Mouse (Mus musculus): ENCODE results near the gene Thrap3.
"Not testable (repeated sequence)": the region's sequence is repeated elsewhere in the genome, so short reads cannot be mapped to it uniquely, and the experiment has no call there.

Thrap3 gene

DNA sequence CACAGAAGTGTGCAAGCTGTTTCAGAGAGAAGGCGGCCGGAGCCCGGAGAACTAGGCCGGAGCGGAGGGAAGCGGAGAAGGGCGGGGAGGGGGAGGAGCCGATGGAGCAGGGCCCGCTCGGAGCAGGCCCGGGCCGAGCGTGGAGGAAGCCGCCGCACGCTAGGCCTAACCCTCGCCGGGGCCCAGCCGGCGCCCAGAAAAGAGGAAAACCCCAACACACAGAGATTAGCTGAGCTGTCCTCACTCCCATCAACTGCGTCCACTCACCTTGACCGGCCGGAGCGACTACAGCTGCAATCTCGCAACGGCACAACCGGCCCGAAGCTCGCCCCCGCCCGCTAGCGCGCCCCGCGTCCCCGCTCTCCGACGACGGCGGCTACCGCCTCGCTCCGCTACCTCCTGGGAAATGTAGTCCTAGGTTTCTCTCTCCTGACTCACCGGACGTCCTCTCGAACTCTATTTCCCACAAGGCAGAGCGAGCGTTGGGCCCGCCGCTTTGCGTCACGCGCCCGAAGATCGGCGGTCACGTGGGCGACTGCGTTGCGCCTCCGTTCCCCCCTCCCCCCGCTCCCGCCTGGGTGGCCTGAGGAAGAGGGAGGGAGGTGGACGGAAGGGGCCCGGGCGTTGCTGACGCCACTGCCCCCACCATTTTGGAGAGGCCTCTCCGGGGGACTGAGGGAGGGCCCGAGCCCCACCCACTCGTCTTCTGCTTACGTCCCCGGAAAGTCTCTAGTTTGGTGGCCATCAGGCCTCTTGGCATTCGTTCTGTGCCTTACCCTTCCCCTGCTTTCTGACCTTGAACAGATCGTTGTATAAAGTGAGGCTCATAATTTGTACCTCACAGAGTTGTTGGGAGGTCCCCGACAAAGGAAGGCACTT lies at the start of gene Thrap3:
Gene Thrap3 (minus strand): TSS at position 458 of the 879 bp plus-strand sequence.
- peak; percentile 98 to 99 for DNase-seq

- DNase-seq: no peak
Measured at GRCm38 (mm10) chr4:126251655-126252254, 49.2 kb upstream of the Thrap3 start.

- DNase-seq: no peak
Measured at GRCm38 (mm10) chr4:126250659-126251058, 48.1 kb upstream of the Thrap3 start.

- no peak for DNase-seq
Measured at GRCm38 (mm10) chr4:126248261-126248868, 45.8 kb upstream of the Thrap3 start.

- no peak for DNase-seq
Measured at GRCm38 (mm10) chr4:126246202-126246889, 43.8 kb upstream of the Thrap3 start.

GRCm38 (mm10) chr4:126242510-126242909 lies 40.0 kb upstream of the Thrap3 start:
- peak in 1 of 2 experiments; percentile 58 for DNase-seq

- DNase-seq: no peak
Measured at GRCm38 (mm10) chr4:126241956-126242355, 39.4 kb upstream of the Thrap3 start.

DNA sequence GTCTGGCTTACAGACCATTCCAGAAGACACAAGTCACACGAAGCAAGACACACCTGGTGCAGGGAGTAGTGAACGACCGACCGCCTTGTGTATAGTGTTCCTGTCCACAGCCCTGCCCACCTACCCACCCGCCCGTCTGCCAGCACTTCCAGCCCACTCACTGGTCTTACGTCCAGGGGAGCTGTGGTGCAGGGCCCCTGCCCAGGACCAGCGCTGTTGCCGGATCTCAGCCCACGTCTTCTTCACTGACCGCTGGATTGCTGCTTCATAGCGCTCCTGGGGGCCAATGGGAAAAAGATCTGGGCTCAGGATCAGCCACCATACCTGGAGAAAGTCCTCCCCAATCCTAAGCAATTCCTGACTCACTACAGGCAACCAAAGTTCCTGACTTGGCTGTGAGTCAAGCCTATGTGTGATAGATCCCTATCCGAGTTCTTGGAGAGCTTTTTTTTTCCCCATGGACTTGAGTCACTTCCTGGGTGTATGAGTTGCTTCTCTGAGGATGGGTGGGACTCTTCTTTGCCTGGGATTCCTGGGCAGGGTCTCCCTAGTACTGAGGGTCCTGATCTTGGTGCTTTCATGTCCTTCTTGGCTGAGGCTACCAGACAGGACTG lies 37.4 kb upstream of the Thrap3 start:
- DNase-seq: peak in 1 of 2 experiments; percentile 7

DNA sequence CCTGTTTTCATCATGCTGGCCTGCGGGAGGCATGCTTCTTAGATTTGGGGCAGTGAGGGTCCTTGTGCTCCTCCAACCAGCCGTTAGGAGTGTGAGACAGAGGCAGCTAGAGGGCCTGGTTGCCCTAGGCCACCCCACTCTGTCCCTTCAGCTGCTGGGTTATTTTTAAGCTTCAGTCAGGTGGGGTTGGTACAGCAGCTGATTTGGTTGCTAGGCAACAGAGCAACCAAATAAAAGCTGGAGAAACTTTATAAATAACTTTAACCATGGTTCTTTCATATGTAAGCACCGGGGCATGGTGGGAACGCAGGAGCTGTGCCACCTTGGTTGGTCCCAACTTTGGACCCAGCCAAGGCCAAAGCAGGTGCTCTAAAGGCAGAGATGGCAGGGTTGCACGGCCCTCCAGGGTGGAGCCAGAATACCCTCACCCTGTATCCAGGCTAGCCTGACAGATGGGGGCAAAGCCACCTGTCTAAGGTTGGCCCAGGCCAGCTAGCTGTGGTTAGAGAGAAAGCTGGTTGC lies 35.2 kb upstream of the Thrap3 start:
- DNase-seq: peak in 1 of 2 experiments; percentile 9

- DNase-seq: peak in 1 of 2 experiments; percentile 5
Measured at GRCm38 (mm10) chr4:126236467-126237280, 34.1 kb upstream of the Thrap3 start.

GRCm38 (mm10) chr4:126235191-126235590 lies 32.6 kb upstream of the Thrap3 start:
- DNase-seq: no peak

DNA sequence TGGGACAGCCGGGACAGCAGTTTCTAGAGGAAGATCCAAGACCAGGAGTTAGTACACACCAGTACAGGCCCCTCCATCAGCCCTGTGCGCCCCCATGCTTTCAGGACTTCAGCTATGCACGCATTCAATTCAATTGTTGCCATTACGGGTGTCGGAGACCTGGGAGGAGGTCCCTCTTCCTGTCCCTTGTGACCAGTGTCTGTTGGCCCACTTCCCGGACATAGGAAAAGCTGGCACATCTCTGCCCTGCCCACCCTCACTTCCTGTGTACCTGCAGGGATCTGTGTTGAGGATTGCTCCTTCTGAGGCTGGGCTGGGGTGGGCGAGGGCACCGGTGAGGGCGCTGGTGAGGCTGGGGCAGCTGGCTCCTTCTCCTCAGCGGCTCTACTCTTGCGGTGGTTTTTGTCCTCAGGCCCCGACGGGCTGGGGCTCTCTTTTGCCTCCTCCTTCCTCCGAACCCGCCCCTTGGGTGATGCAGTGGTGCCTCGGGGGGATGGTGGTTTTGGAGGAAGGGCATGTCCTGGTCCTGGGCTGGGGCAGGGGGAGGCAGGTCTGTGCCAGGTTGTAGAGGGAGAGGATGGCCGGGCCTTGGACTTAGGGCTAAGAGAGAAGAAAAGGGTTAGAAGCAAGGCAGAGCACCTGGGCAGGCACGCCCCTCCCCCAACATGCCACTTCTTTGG lies 32.1 kb upstream of the Thrap3 start:
- DNase-seq: peak in 1 of 2 experiments; percentile 7

- peak in 1 of 2 experiments; percentile 5 for DNase-seq
Measured at GRCm38 (mm10) chr4:126233676-126234308, 31.2 kb upstream of the Thrap3 start.

- DNase-seq: peak in 1 of 2 experiments; percentile 21
Measured at GRCm38 (mm10) chr4:126229900-126230299, 27.3 kb upstream of the Thrap3 start.

DNA sequence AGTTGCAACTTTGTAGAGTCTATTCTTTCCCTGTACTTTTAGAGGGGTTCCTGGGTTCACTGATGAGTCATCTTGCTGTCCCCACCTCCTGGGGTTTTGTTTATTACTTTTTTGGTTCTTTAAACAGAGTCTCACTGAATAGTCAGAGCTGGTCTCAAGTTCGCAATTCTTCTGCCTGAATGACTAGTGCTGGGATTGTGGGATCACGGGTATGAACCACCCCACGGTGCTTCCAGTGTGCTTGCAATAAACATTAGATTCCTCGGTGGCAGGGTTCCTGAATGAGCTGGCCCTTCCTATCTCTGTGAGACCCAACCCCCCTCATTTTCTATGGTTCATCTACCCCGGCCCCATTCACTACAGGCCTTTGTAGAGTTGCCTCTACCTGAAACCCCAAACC lies 25.6 kb upstream of the Thrap3 start:
- peak in 1 of 2 experiments; percentile 13 for DNase-seq

DNA sequence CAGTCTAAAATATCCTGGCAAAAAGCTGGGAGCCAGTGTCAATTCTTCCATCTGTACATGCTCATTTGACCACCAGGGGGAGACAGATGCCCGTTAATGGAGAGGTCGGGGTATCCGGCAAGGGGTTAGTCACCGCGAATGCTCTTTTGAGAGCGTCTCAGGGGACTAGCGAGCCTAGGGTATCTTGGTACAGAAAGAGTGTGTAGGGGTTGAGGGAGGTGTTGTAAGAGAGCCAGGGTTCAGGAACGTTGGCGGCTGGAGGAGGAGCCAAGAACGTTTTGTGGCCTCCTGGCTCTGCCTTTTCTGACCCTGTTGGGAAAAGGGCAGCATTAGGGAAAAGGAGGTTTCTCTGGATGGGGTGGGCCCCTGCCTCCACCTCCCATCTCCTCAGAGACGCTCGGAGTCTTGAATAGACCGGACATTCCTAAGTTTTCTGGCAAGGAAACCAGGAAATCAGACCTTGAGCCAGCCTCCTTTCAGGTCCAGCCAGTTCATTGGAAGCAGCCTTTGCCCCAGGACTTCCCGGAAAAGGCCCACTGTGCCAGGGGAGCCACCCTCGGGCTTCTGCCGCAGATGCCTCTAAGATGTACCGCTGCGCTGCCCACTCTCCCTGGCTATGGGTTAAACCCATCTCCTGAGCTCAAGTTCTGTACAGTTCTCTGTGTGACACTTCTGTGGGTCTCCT lies 24.7 kb upstream of the Thrap3 start:
- DNase-seq: peak; percentile 90 to 95

- no peak for DNase-seq
Measured at GRCm38 (mm10) chr4:126226640-126227039, 24.1 kb upstream of the Thrap3 start.

DNA sequence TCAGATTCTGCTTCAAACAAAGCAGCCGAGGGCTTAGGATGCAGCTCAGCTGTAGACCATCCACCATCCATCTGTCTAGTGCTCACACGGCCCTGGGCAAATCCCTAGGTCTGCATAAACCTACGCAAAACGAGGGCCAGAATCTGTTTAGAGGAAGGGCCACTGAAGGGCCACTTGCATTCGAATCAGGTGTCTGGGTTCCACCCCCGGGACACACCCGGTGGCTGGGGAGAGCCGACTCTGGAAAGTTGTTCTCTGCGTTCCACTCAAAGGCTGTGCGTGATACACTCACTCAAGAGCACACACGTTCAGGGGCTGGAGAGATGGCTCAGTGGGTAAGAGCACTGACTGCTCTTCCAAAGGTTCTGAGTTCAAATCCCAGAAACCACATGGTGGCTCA lies 20.1 kb upstream of the Thrap3 start:
- no peak for DNase-seq

- no peak for DNase-seq
Measured at GRCm38 (mm10) chr4:126220045-126220444, 17.5 kb upstream of the Thrap3 start.

- not testable (repeated sequence) for DNase-seq
Measured at GRCm38 (mm10) chr4:126219540-126219939, 17.0 kb upstream of the Thrap3 start.
